Mouse (Mus musculus) erythroblast, embryonic 14.5 days (primary cell): ENCODE data around the gene D630003M21Rik.

ENCODE experiments used
- GATA1 ChIP-seq: IDR thresholded peaks from 2 replicates; pipeline ENCODE4 v1.6.1; 2012; ENCODE audit warnings: low read length, inconsistent platforms, mixed read lengths
- TAL1 ChIP-seq: IDR thresholded peaks from 3 replicates; pipeline ENCODE4 v1.6.1; 2012; ENCODE audit warnings: low read length, inconsistent platforms, mixed read lengths

DNA sequence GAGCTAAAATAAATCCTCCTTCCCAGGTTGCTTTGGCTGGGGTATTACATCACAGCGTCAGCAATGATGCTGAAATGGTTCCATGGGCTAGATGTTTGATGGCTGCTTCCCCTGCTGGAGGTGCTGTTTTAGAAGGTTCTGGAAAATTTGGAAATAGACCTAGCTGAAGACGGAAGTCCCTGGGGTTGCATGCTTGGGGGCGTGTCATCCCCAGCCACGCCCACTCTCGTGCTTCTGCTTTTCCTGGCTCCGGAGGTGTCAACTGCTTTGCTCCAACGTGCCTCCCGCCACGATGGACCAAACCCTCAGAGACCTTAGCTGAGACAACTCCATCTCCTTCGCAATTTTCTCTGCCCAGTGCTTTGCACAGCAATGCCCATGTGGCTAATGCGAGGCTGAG, 39.6 kb downstream of the D630003M21Rik start:
- TF ChIP-seq GATA1 (no peak), TAL1 (no peak)
